Mouse (Mus musculus) limb, embryonic 14.5 days (tissue): Measurements from ENCODE around the gene Slc22a14. TPM values are rescaled to one million over a fixed set of nuclear protein-coding genes. Genes with fewer than 3 reads are reported as not detected.

Experiments used
- ATAC-seq: fragments of 200-750 bp; cut with Nextera tagmentation; 2 replicates; pipeline ENCODE4 v1.8.0; 2017; ENCODE audit warnings: low read depth, moderate number of reproducible peaks, moderate TSS enrichment; ENCODE audit not compliant: low FRiP score
- DNase-seq: peaks from one replicate; pipeline ENCODE4 v3.0.0-alpha.2; 2015; ENCODE audit warnings: low spot score
- H3K27ac ChIP-seq: fragments of 300-500 bp; sonication (generic); replicated peaks from 2 replicates; pipeline ENCODE4 v1.5.1; 2014; ENCODE audit warnings: low read depth, mild to moderate bottlenecking, low read length, moderate library complexity, mixed read lengths
- H3K27me3 ChIP-seq: fragments of 300-500 bp; sonication (generic); 2 replicates; pipeline ENCODE4 v1.6.1; 2014; ENCODE audit warnings: low read length, mixed read lengths; ENCODE audit not compliant: control insufficient read depth, insufficient read depth
- H3K36me3 ChIP-seq: fragments of 300-500 bp; sonication (generic); 2 replicates; pipeline ENCODE4 v1.6.1; 2014; ENCODE audit warnings: mild to moderate bottlenecking, low read length, moderate library complexity, mixed read lengths; ENCODE audit not compliant: control insufficient read depth, insufficient read depth
- H3K4me1 ChIP-seq: fragments of 300-500 bp; sonication (generic); 2 replicates; pipeline ENCODE4 v1.6.1; 2014; ENCODE audit warnings: antibody characterized with exemption, low read length, mixed read lengths; ENCODE audit not compliant: control insufficient read depth, insufficient read depth
- H3K4me2 ChIP-seq: fragments of 300-500 bp; sonication (generic); replicated peaks from 2 replicates; pipeline ENCODE4 v1.6.1; 2014; ENCODE audit warnings: low read depth, mild to moderate bottlenecking, low read length, moderate library complexity; ENCODE audit not compliant: severe bottlenecking
- H3K4me3 ChIP-seq: fragments of 300-500 bp; sonication (generic); replicated peaks from 2 replicates; pipeline ENCODE4 v1.5.1; 2014; ENCODE audit warnings: low read length
- H3K9ac ChIP-seq: fragments of 300-500 bp; sonication (generic); 2 replicates; pipeline ENCODE4 v1.6.1; 2014; ENCODE audit warnings: mild to moderate bottlenecking, low read depth, low read length, moderate library complexity; ENCODE audit not compliant: severe bottlenecking
- H3K9me3 ChIP-seq: fragments of 300-500 bp; sonication (generic); 2 replicates; pipeline ENCODE4 v1.6.1; 2016; ENCODE audit warnings: low read length; ENCODE audit not compliant: control insufficient read depth
- POLR2A ChIP-seq: fragments of 200-500 bp; IDR thresholded peaks from 2 replicates; pipeline ENCODE4 v1.8.0; 2012; ENCODE audit warnings: inconsistent platforms, mild to moderate bottlenecking, moderate library complexity, borderline replicate concordance; ENCODE audit not compliant: insufficient read depth, insufficient read length; ENCODE audit errors: extremely low read depth
- WGBS: fragments of 180-500 bp; shearing (Covaris S2); extraction: QIAGEN DNeasy Blood & Tissue Kit; methylation state at CpG from one replicate; pipeline ENCODE4 v1.1.7; 2014; 5-methylcytosine and 5-hydroxymethylcytosine counted together
- polyA plus RNA-seq, 2 experiments: library from polyadenylated mRNA; depleted of rRNA in 1 of 2; stranded (reverse) in 1 of 2; unstranded in 1 of 2; fragments of >200 nt; fragmentation: Nextera tagmentation in 1 of 2; extraction: Ambion mirVana in 1 of 2; gene quantifications; 2 replicates each; pipeline versions ENCODE4 v1.2.1 to v1.2.3; 2012 to 2014

Slc22a14 gene
- polyA plus RNA-seq, 2 experiments = 0.17 to 0.19 TPM

DNA sequence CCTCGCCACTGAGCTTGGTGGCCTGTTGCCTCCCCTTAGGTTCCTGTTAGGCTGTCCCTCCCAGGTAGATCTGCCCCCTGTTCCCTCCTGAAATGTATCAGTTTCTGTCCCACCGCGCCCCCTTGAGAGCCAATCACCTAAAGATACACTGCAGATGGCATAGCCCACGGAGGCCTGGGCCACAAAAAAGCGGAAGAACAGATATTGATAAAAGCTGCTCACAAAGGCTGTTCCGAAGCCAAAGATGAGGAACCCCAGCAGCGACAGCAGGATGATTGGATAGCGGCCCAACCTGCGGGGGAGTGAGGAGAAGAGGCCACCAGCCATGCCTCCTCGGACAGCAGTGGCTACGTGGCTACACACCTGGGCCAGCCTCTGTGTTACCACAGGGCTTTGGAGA, 186.1 kb downstream of the Slc22a14 start:
- no peaks in the 10 kb centered on the region for H3K27me3 ChIP-seq
- DNase-seq (no peak), ATAC-seq (no peak)
- H3K27ac ChIP-seq = no peak overlapping the region
- no peaks in the 10 kb centered on the region for H3K36me3 ChIP-seq
- no peaks in the 10 kb centered on the region for H3K9me3 ChIP-seq
- H3K4me3 ChIP-seq = no peak overlapping the region
- H3K4me2 ChIP-seq = no peak overlapping the region
- 88% methylated on average over 11 of the region's 11 CpGs for WGBS
- no peak for TF ChIP-seq POLR2A
- no peak overlapping the region for H3K9ac ChIP-seq
- peaks cover 6% of the 10 kb centered on the region; the same call in 1 of the 2 replicates for H3K4me1 ChIP-seq

DNA sequence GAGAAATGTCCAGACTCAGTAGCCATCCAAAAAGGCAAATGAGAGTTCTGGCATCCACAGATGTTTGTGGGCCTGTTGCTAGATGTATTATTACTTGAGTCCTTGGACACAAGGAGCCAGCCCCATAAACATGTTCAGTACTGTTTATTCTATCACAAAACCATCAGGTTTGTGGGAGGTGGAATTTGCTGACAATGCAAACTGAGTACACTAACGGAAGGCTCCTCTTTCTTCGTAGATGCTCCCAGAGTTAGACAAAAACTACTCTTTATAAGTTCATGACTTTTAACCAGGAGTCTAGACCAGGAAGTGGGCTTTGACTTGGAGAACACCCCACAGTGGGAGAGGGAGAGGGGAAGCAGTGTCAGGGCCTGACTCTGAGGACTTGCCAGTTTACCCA, 197.7 kb downstream of the Slc22a14 start:
- Histone ChIP-seq H3K4me3 (no peak overlapping the region), H3K36me3 (no peaks in the 10 kb centered on the region), H3K4me1 (no peaks in the 10 kb centered on the region), H3K9me3 (no peaks in the 10 kb centered on the region), H3K27ac (no peak overlapping the region), H3K9ac (no peak overlapping the region), H3K27me3 (no peaks in the 10 kb centered on the region), H3K4me2 (no peak overlapping the region)
- DNase-seq (no peak), ATAC-seq (no peak)
- WGBS = 94% methylated on average over 2 of the region's 2 CpGs
- no peak for TF ChIP-seq POLR2A

DNA sequence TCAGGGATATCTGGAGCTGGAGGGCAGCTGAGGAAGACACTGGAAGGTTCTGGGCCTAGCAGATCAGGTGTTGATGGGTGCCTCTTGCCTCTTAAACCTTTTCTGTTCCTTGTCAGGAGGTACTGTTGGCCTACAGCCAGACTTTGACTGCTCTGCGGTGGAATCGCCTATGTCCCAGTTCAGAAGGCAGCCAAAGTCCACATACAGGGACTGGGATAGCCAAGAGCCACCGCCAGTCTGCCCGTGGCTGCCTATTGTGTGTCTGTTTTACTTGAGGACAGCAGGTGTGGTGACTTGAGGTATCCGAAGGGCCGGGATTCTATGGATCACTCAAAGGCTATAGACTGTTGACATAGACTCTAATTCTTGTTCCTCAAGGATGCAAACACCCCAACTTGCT, 199.8 kb downstream of the Slc22a14 start:
- H3K4me1 ChIP-seq = no peaks in the 10 kb centered on the region
- WGBS = 90% methylated on average over 6 of the region's 6 CpGs
- H3K27ac ChIP-seq = no peak overlapping the region
- H3K4me2 ChIP-seq = no peak overlapping the region
- ATAC-seq = no peak
- no peaks in the 10 kb centered on the region for H3K36me3 ChIP-seq
- H3K9ac ChIP-seq = no peak overlapping the region
- no peaks in the 10 kb centered on the region for H3K9me3 ChIP-seq
- no peak for DNase-seq
- no peak overlapping the region for H3K4me3 ChIP-seq
- no peaks in the 10 kb centered on the region for H3K27me3 ChIP-seq
- no peak for TF ChIP-seq POLR2A

DNA sequence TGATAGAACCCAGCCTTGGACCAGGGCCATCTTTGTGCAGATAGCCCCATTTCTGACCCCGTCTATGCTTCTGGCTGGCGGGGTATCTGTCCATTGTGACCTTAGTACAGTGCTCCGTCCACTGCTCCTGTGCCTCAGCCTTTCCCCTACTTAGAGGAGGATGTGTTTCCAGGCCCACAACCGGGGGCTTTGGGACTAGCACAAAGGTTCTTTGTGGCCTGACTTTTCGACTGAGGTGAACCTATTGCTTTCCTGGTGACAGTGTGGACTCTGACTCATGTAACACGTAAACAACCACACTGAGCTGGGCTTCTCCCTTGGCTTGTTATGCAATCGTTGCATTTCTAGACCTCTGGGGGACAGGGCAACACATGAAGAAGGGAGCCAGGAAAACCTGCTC, 200.6 kb downstream of the Slc22a14 start:
- no peak overlapping the region for H3K4me3 ChIP-seq
- no peak overlapping the region for H3K27ac ChIP-seq
- ATAC-seq (no peak), DNase-seq (no peak)
- H3K9ac ChIP-seq = no peak overlapping the region
- H3K27me3 ChIP-seq = no peaks in the 10 kb centered on the region
- H3K4me2 ChIP-seq = no peak overlapping the region
- no peaks in the 10 kb centered on the region for H3K4me1 ChIP-seq
- no peak for TF ChIP-seq POLR2A
- 84% methylated on average over 7 of the region's 7 CpGs for WGBS
- H3K9me3 ChIP-seq = no peaks in the 10 kb centered on the region
- no peaks in the 10 kb centered on the region for H3K36me3 ChIP-seq

DNA sequence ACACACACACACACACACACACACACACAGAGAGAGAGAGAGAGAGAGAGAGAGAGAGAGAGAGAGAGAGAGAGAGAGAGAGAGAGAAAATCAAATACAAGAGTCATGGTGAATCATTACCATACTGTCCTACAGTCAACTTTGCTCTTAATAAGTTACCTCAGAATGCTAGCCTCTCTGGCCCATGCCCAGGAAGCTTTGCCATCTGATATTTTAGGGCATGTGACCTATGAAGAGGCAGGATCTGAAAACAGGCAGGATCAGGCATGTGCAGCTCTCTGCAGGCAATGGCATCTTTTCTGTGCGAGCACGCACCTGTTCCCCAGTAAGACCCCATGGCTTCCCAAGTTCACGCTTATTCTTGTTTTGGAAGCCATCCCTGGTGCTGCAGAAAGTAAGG, 204.7 kb downstream of the Slc22a14 start:
- Histone ChIP-seq H3K4me3 (no peak overlapping the region), H3K9ac (no peak overlapping the region), H3K36me3 (no peaks in the 10 kb centered on the region), H3K4me2 (no peak overlapping the region), H3K9me3 (no peaks in the 10 kb centered on the region), H3K4me1 (no peaks in the 10 kb centered on the region; the same call in 1 of the 2 replicates), H3K27me3 (no peaks in the 10 kb centered on the region; the same call in 1 of the 2 replicates), H3K27ac (no peak overlapping the region)
- ATAC-seq (no peak), DNase-seq (no peak)
- TF ChIP-seq POLR2A = no peak
- WGBS = 82% methylated on average over 3 of the region's 3 CpGs

DNA sequence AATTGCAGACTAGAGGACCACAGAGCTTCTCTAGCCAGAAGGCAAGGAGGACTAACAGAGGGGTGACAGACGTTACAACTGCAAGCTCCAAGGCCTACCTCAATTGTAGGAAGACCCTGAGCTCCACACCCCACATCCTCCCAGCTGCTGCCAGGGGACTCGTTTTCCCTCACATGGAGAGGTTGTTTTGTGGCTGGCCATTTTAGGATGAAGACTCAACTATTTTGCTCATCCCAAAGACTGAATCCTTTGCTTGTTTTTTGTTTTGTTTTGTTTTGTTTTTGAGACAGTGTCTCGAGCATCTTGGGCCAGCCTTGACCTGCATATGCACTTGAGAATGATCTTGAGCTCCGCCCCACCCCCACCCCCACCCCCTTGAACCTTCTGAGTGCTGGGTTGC, 206.5 kb downstream of the Slc22a14 start, which contains the start of gene Gm47289:
TSS of gene Gm47289 (plus strand) at position 301 of the 400 bp plus-strand sequence.
- Histone ChIP-seq H3K9me3 (no peaks in the 10 kb centered on the region), H3K36me3 (no peaks in the 10 kb centered on the region), H3K27ac (no peak within 1 kb of the TSS), H3K4me2 (no peak within 1 kb of the TSS), H3K4me1 (no peaks in the 10 kb centered on the region; the same call in 1 of the 2 replicates), H3K4me3 (no peak within 1 kb of the TSS), H3K27me3 (no peaks in the 10 kb centered on the region; the same call in 1 of the 2 replicates), H3K9ac (no peak within 1 kb of the TSS)
- 43% methylated on average over 4 of the region's 4 CpGs for WGBS
- no peak for TF ChIP-seq POLR2A
- no peak for ATAC-seq
- no peak for DNase-seq
